Mouse (Mus musculus) brain, embryonic 14.5 days (tissue): ENCODE measurements at regions not wholly inside any gene's neighbourhood (a gene's known extent, or its start where the extent isn't known, plus 50 kb on each side); places are given as distances from the start of the nearest gene placed in this dataset.

ENCODE experiments used
- DNase-seq: peaks from one replicate; pipeline ENCODE4 v3.0.0-alpha.2; 2011; ENCODE audit warnings: low read depth
- CTCF ChIP-seq: fragments of 200-500 bp; IDR thresholded peaks from 2 replicates; pipeline ENCODE4 v1.5.1; 2012; ENCODE audit warnings: inconsistent platforms, mild to moderate bottlenecking, moderate library complexity, borderline replicate concordance; ENCODE audit not compliant: insufficient read depth, insufficient read length; ENCODE audit errors: extremely low read depth
- POLR2A ChIP-seq: fragments of 200-500 bp; IDR thresholded peaks from 2 replicates; pipeline ENCODE4 v1.6.1; 2012; ENCODE audit warnings: mild to moderate bottlenecking, inconsistent platforms, borderline replicate concordance; ENCODE audit not compliant: poor library complexity, insufficient read depth, insufficient read length, severe bottlenecking; ENCODE audit errors: extremely low read depth

- TF ChIP-seq CTCF (no peak), POLR2A (no peak)
- no peak for DNase-seq
These were observed 406.8 kb upstream of the Ppp6c start for GRCm38 (mm10) chr2:39633041-39633440.

- no peak for TF ChIP-seq CTCF
- no peak for TF ChIP-seq POLR2A
- no peak for DNase-seq
These were observed 388.0 kb upstream of the Ppp6c start for GRCm38 (mm10) chr2:39614221-39614620.

GRCm38 (mm10) chr2:39612809-39613208 is 386.6 kb upstream of the Ppp6c start:
- DNase-seq = peak; percentile 18
- no peak for TF ChIP-seq POLR2A
- no peak for TF ChIP-seq CTCF

- DNase-seq = peak; percentile 75
- no peak for TF ChIP-seq CTCF
- TF ChIP-seq POLR2A = no peak
These were observed 386.0 kb upstream of the Ppp6c start for GRCm38 (mm10) chr2:39612236-39612635.

GRCm38 (mm10) chr2:39602256-39602655 is 376.0 kb upstream of the Ppp6c start:
- peak; percentile 27 for DNase-seq
- TF ChIP-seq CTCF (no peak), POLR2A (no peak)

- DNase-seq = no peak
- TF ChIP-seq CTCF (no peak), POLR2A (no peak)
These were observed 331.9 kb upstream of the Ppp6c start for GRCm38 (mm10) chr2:39558193-39558592.

- no peak for DNase-seq
- TF ChIP-seq POLR2A = no peak
These were observed 281.7 kb upstream of the Ppp6c start for GRCm38 (mm10) chr2:39507984-39508383.

- DNase-seq = peak; percentile 18
- TF ChIP-seq CTCF = no peak
- TF ChIP-seq POLR2A = no peak
These were observed 257.1 kb upstream of the Ppp6c start for GRCm38 (mm10) chr2:39483208-39483912.

GRCm38 (mm10) chr2:39482608-39483007 is 256.4 kb upstream of the Ppp6c start:
- TF ChIP-seq POLR2A (no peak), CTCF (no peak)
- DNase-seq = peak; percentile 49

- no peak for DNase-seq
- TF ChIP-seq POLR2A (no peak), CTCF (no peak)
These were observed 254.0 kb upstream of the Ppp6c start for GRCm38 (mm10) chr2:39480236-39480635.

GRCm38 (mm10) chr2:39472925-39473324 is 246.7 kb upstream of the Ppp6c start:
- peak; percentile 19 for DNase-seq
